Mouse (Mus musculus) megakaryocyte progenitor cell, adult 5-6 weeks (primary cell): ENCODE measurements around the gene Gm28553. TPM values are rescaled to one million over a fixed set of nuclear protein-coding genes. Genes with fewer than 3 reads are reported as not detected.
"Not testable (repeated sequence)": the region's sequence is repeated elsewhere in the genome, so short reads cannot be mapped to it uniquely, and the experiment has no call there.

Source experiments
- ATAC-seq: replicated peaks from 2 replicates; pipeline ENCODE4 v1.8.0; 2016; ENCODE audit warnings: mild to moderate bottlenecking, moderate TSS enrichment, inconsistent platforms; ENCODE audit not compliant: poor library complexity
- total RNA-seq, 2 experiments: library from RNA; stranded (forward) in 1 of 2; stranded (reverse) in 1 of 2; fragments of 157-497, 149-512 nt in 1 of 2; fragments of 200-1000 nt in 1 of 2; gene quantifications; 2 replicates each; pipeline versions ENCODE4 v1.2.3 to v1.2.4; 2015 to 2017

Gm28553 gene
- total RNA-seq (2015) (not detected in 2 replicates), total RNA-seq (2017) (not detected in 2 replicates)

- ATAC-seq: not testable (repeated sequence)
Measured at GRCm38 (mm10) chrY:48856197-48856596, at the start of gene Gm28553. TSS of gene Gm28553 (plus strand) at chrY:48856497.
